Mouse (Mus musculus): ENCODE measurements around the gene Clpb. TPM values are rescaled to one million over a fixed set of nuclear protein-coding genes. Genes with fewer than 3 reads are reported as not detected.
A peak's percentile ranks its signal among the peaks of the same experiment; 100 is the strongest.

Clpb gene
- polyA plus RNA-seq, 1 experiment from 2014 or later = 38.5 TPM

- Histone ChIP-seq H3K36me3 (ENCODE audit: control insufficient read depth, insufficient read depth, low read length) (no peaks in the 10 kb centered on the region), H3K9me3 (ENCODE audit: control insufficient read depth, low read length) (no peaks in the 10 kb centered on the region), H3K9ac (replicated peaks; ENCODE audit: low read length) (no peak overlapping the region), H3K27ac (replicated peaks; ENCODE audit: low read depth, low read length) (no peak overlapping the region), H3K27me3 (ENCODE audit: control insufficient read depth, insufficient read depth, low read length) (no peaks in the 10 kb centered on the region), H3K4me3 (replicated peaks; ENCODE audit: low read depth, low read length) (no peak overlapping the region), H3K4me1 (ENCODE audit: control insufficient read depth, insufficient read depth, low read length) (peaks cover 8% of the 10 kb centered on the region; the same call in 1 of the 2 replicates), H3K4me2 (ENCODE audit: low read length) (no peak overlapping the region)
- WGBS = 63% methylated on average over 5 of the region's 5 CpGs
- ATAC-seq (ENCODE audit: low FRiP score, low TSS enrichment) (no peak), DNase-seq (no peak)
Measured at GRCm38 (mm10) chr7:101695483-101695882, 32.0 kb downstream of the Clpb start.

- no peak overlapping the region for H3K4me3 ChIP-seq (replicated peaks; ENCODE audit: low read depth, low read length)
- 53% methylated on average over 10 of the region's 10 CpGs for WGBS
- ATAC-seq (ENCODE audit: low FRiP score, low TSS enrichment) = no peak; the same call in 1 of the 2 replicates
Measured at GRCm38 (mm10) chr7:101696931-101697723, 33.7 kb downstream of the Clpb start.

GRCm38 (mm10) chr7:101700296-101700695 is 36.9 kb downstream of the Clpb start:
- DNase-seq (no peak), ATAC-seq (ENCODE audit: low FRiP score, low TSS enrichment) (no peak)
- Histone ChIP-seq H3K4me1 (ENCODE audit: control insufficient read depth, insufficient read depth, low read length) (peaks cover 17% of the 10 kb centered on the region; the same call in 1 of the 2 replicates), H3K9ac (replicated peaks; ENCODE audit: low read length) (no peak overlapping the region), H3K4me3 (replicated peaks; ENCODE audit: low read depth, low read length) (no peak overlapping the region), H3K27me3 (ENCODE audit: control insufficient read depth, insufficient read depth, low read length) (no peaks in the 10 kb centered on the region), H3K27ac (replicated peaks; ENCODE audit: low read depth, low read length) (no peak overlapping the region), H3K36me3 (ENCODE audit: control insufficient read depth, insufficient read depth, low read length) (no peaks in the 10 kb centered on the region), H3K4me2 (ENCODE audit: low read length) (no peak overlapping the region), H3K9me3 (ENCODE audit: control insufficient read depth, low read length) (no peaks in the 10 kb centered on the region)
- 59% methylated on average over 3 of the region's 3 CpGs for WGBS

More at GRCm38 (mm10) chr7:101696931-101697723, 33.7 kb downstream of the Clpb start:
- H3K9ac ChIP-seq (replicated peaks; ENCODE audit: low read length) = no peak overlapping the region
- no peaks in the 10 kb centered on the region for H3K9me3 ChIP-seq (ENCODE audit: control insufficient read depth, low read length)
- H3K36me3 ChIP-seq (ENCODE audit: control insufficient read depth, insufficient read depth, low read length) = no peaks in the 10 kb centered on the region
- no peak overlapping the region for H3K4me2 ChIP-seq (ENCODE audit: low read length)
- no peak overlapping the region for H3K27ac ChIP-seq (replicated peaks; ENCODE audit: low read depth, low read length)
- peak; percentile 54 for DNase-seq
- H3K27me3 ChIP-seq (ENCODE audit: control insufficient read depth, insufficient read depth, low read length) = no peaks in the 10 kb centered on the region
- peaks cover 8% of the 10 kb centered on the region; the same call in 1 of the 2 replicates for H3K4me1 ChIP-seq (ENCODE audit: control insufficient read depth, insufficient read depth, low read length)

GRCm38 (mm10) chr7:101702706-101703105 is 39.3 kb downstream of the Clpb start:
- Histone ChIP-seq H3K9ac (replicated peaks; ENCODE audit: low read length) (no peak overlapping the region), H3K27ac (replicated peaks; ENCODE audit: low read depth, low read length) (no peak overlapping the region), H3K4me3 (replicated peaks; ENCODE audit: low read depth, low read length) (no peak overlapping the region), H3K9me3 (ENCODE audit: control insufficient read depth, low read length) (no peaks in the 10 kb centered on the region), H3K4me1 (ENCODE audit: control insufficient read depth, insufficient read depth, low read length) (peaks cover 10% of the 10 kb centered on the region; the same call in 1 of the 2 replicates), H3K4me2 (ENCODE audit: low read length) (no peak overlapping the region), H3K36me3 (ENCODE audit: control insufficient read depth, insufficient read depth, low read length) (peaks cover 8% of the 10 kb centered on the region), H3K27me3 (ENCODE audit: control insufficient read depth, insufficient read depth, low read length) (no peaks in the 10 kb centered on the region)
- WGBS = 70% methylated on average over 5 of the region's 5 CpGs
- DNase-seq (no peak), ATAC-seq (ENCODE audit: low FRiP score, low TSS enrichment) (no peak)

GRCm38 (mm10) chr7:101709586-101709985 is 46.2 kb downstream of the Clpb start:
- H3K36me3 ChIP-seq (ENCODE audit: control insufficient read depth, insufficient read depth, low read length) = peaks cover 9% of the 10 kb centered on the region
- H3K4me1 ChIP-seq (ENCODE audit: control insufficient read depth, insufficient read depth, low read length) = no peaks in the 10 kb centered on the region
- H3K27me3 ChIP-seq (ENCODE audit: control insufficient read depth, insufficient read depth, low read length) = no peaks in the 10 kb centered on the region
- no peak overlapping the region for H3K9ac ChIP-seq (replicated peaks; ENCODE audit: low read length)
- no peak overlapping the region for H3K27ac ChIP-seq (replicated peaks; ENCODE audit: low read depth, low read length)
- no peaks in the 10 kb centered on the region for H3K9me3 ChIP-seq (ENCODE audit: control insufficient read depth, low read length)
- no peak overlapping the region for H3K4me2 ChIP-seq (ENCODE audit: low read length)
- DNase-seq (no peak), ATAC-seq (ENCODE audit: low FRiP score, low TSS enrichment) (no peak)
- WGBS = 94% methylated on average over 3 of the region's 3 CpGs
- H3K4me3 ChIP-seq (replicated peaks; ENCODE audit: low read depth, low read length) = no peak overlapping the region

GRCm38 (mm10) chr7:101710236-101710635 is 46.8 kb downstream of the Clpb start:
- 91% methylated on average over 5 of the region's 5 CpGs for WGBS
- Histone ChIP-seq H3K27me3 (ENCODE audit: control insufficient read depth, insufficient read depth, low read length) (no peaks in the 10 kb centered on the region), H3K9me3 (ENCODE audit: control insufficient read depth, low read length) (no peaks in the 10 kb centered on the region), H3K9ac (replicated peaks; ENCODE audit: low read length) (no peak overlapping the region), H3K27ac (replicated peaks; ENCODE audit: low read depth, low read length) (no peak overlapping the region), H3K4me3 (replicated peaks; ENCODE audit: low read depth, low read length) (no peak overlapping the region), H3K4me2 (ENCODE audit: low read length) (no peak overlapping the region), H3K36me3 (ENCODE audit: control insufficient read depth, insufficient read depth, low read length) (peaks cover 9% of the 10 kb centered on the region), H3K4me1 (ENCODE audit: control insufficient read depth, insufficient read depth, low read length) (no peaks in the 10 kb centered on the region)
- no peak for ATAC-seq (ENCODE audit: low FRiP score, low TSS enrichment)
- no peak for DNase-seq

GRCm38 (mm10) chr7:101713828-101714400 is 50.5 kb downstream of the Clpb start:
- H3K4me2 ChIP-seq (ENCODE audit: low read length) = no peak overlapping the region
- no peak overlapping the region for H3K4me3 ChIP-seq (replicated peaks; ENCODE audit: low read depth, low read length)
- no peaks in the 10 kb centered on the region for H3K36me3 ChIP-seq (ENCODE audit: control insufficient read depth, insufficient read depth, low read length)
- DNase-seq = no peak
- WGBS = 83% methylated on average over 9 of the region's 9 CpGs
- no peaks in the 10 kb centered on the region for H3K4me1 ChIP-seq (ENCODE audit: control insufficient read depth, insufficient read depth, low read length)
- ATAC-seq (ENCODE audit: low FRiP score, low TSS enrichment) = no peak
- H3K27ac ChIP-seq (replicated peaks; ENCODE audit: low read depth, low read length) = no peak overlapping the region
- no peaks in the 10 kb centered on the region for H3K9me3 ChIP-seq (ENCODE audit: control insufficient read depth, low read length)
- no peak overlapping the region for H3K9ac ChIP-seq (replicated peaks; ENCODE audit: low read length)
- H3K27me3 ChIP-seq (ENCODE audit: control insufficient read depth, insufficient read depth, low read length) = no peaks in the 10 kb centered on the region

- H3K4me1 ChIP-seq (ENCODE audit: control insufficient read depth, insufficient read depth, low read length) = no peaks in the 10 kb centered on the region
- H3K9me3 ChIP-seq (ENCODE audit: control insufficient read depth, low read length) = no peaks in the 10 kb centered on the region
- no peaks in the 10 kb centered on the region for H3K27me3 ChIP-seq (ENCODE audit: control insufficient read depth, insufficient read depth, low read length)
- no peak overlapping the region for H3K4me3 ChIP-seq (replicated peaks; ENCODE audit: low read depth, low read length)
- no peaks in the 10 kb centered on the region for H3K36me3 ChIP-seq (ENCODE audit: control insufficient read depth, insufficient read depth, low read length)
- no peak for DNase-seq
- H3K9ac ChIP-seq (replicated peaks; ENCODE audit: low read length) = no peak overlapping the region
- no peak overlapping the region for H3K27ac ChIP-seq (replicated peaks; ENCODE audit: low read depth, low read length)
- H3K4me2 ChIP-seq (ENCODE audit: low read length) = no peak overlapping the region
- ATAC-seq (ENCODE audit: low FRiP score, low TSS enrichment) = no peak
- 90% methylated on average over 5 of the region's 5 CpGs for WGBS
Measured at GRCm38 (mm10) chr7:101715041-101715551, 51.7 kb downstream of the Clpb start.

Data from midbrain, embryonic 14.5 days (tissue).